Mouse (Mus musculus) stomach, embryonic 16.5 days (tissue): ENCODE measurements at regions not wholly inside any gene's neighbourhood (a gene's known extent, or its start where the extent isn't known, plus 50 kb on each side); places are given as distances from the start of the nearest gene placed in this dataset.

ENCODE experiments used
- ATAC-seq: fragments of 200-750 bp; cut with Nextera tagmentation; 2 replicates; pipeline ENCODE4 v1.8.0; 2017; ENCODE audit warnings: moderate number of reproducible peaks, moderate TSS enrichment; ENCODE audit not compliant: insufficient read depth, low FRiP score
- H3K27ac ChIP-seq: fragments of 300-500 bp; sonication (generic); 2 replicates; pipeline ENCODE4 v1.5.1; 2014; ENCODE audit warnings: low read length
- H3K27me3 ChIP-seq: fragments of 300-500 bp; sonication (generic); 2 replicates; pipeline ENCODE4 v1.6.1; 2014; ENCODE audit warnings: low read length, control low read depth, mixed read lengths; ENCODE audit not compliant: control insufficient read depth, insufficient read depth
- H3K36me3 ChIP-seq: fragments of 300-500 bp; sonication (generic); 2 replicates; pipeline ENCODE4 v1.6.1; 2014; ENCODE audit warnings: low read length; ENCODE audit not compliant: control insufficient read depth, insufficient read depth
- H3K4me1 ChIP-seq: fragments of 300-500 bp; sonication (generic); 2 replicates; pipeline ENCODE4 v1.6.1; 2014; ENCODE audit warnings: low read length, control low read depth, mixed read lengths; ENCODE audit not compliant: control insufficient read depth, insufficient read depth
- H3K4me2 ChIP-seq: fragments of 300-500 bp; sonication (generic); 2 replicates; pipeline ENCODE4 v1.6.1; 2014; ENCODE audit warnings: low read depth, low read length, mixed read lengths
- H3K4me3 ChIP-seq: fragments of 300-500 bp; sonication (generic); replicated peaks from 2 replicates; pipeline ENCODE4 v1.5.1; 2014; ENCODE audit warnings: mild to moderate bottlenecking, low read length
- H3K9ac ChIP-seq: fragments of 300-500 bp; sonication (generic); 2 replicates; pipeline ENCODE4 v1.6.1; 2014; ENCODE audit warnings: low read length
- H3K9me3 ChIP-seq: fragments of 300-500 bp; sonication (generic); replicated peaks from 2 replicates; pipeline ENCODE4 v1.6.1; 2016; ENCODE audit warnings: low read length, control low read depth; ENCODE audit not compliant: control insufficient read depth
- WGBS: fragments of 180-500 bp; shearing (Covaris S2); extraction: QIAGEN DNeasy Blood & Tissue Kit; methylation state at CpG from one replicate; pipeline ENCODE4 v1.1.7; 2014; 5-methylcytosine and 5-hydroxymethylcytosine counted together

GRCm38 (mm10) chr16:24128566-24128965 is 139.9 kb upstream of the Bcl6 start:
- 58% methylated on average over 3 of the region's 3 CpGs for WGBS
- H3K9me3 ChIP-seq = no peaks in the 10 kb centered on the region

GRCm38 (mm10) chr16:24124766-24125165 is 136.1 kb upstream of the Bcl6 start:
- Histone ChIP-seq H3K27me3 (no peaks in the 10 kb centered on the region), H3K36me3 (no peaks in the 10 kb centered on the region), H3K4me3 (no peak overlapping the region), H3K4me1 (no peaks in the 10 kb centered on the region), H3K9me3 (no peaks in the 10 kb centered on the region), H3K4me2 (no peak overlapping the region), H3K27ac (no peak overlapping the region), H3K9ac (no peak overlapping the region)
- WGBS = 85% methylated on average over 5 of the region's 5 CpGs
- ATAC-seq = no peak

More at GRCm38 (mm10) chr16:24128566-24128965, 139.9 kb upstream of the Bcl6 start:
- no peaks in the 10 kb centered on the region for H3K36me3 ChIP-seq
- H3K27me3 ChIP-seq = no peaks in the 10 kb centered on the region
- no peak for ATAC-seq
- no peak overlapping the region for H3K27ac ChIP-seq
- H3K4me1 ChIP-seq = no peaks in the 10 kb centered on the region
- H3K9ac ChIP-seq = no peak overlapping the region
- no peak overlapping the region for H3K4me2 ChIP-seq
- H3K4me3 ChIP-seq = no peak overlapping the region

DNA sequence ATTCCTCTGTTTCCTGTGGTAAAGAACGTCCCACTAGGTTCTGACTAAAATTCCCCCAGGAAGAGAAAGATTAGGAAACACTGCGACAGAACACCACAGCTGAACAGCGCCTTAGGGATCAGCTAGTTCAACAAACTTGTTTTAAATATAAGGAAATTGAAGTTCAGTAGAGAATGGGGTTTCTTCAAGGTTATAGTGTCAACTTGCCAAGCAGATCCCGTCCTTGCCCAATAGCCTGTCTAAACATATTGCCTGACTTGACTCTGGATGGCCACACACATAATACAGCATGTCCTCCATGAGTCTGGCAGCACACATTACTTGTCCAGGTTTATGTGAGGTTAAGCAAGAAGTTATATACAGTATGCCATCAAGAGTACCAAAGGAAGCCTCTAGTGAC is 135.4 kb upstream of the Bcl6 start:
- Histone ChIP-seq H3K36me3 (no peaks in the 10 kb centered on the region), H3K9ac (no peak overlapping the region), H3K4me1 (no peaks in the 10 kb centered on the region), H3K27me3 (no peaks in the 10 kb centered on the region), H3K9me3 (no peaks in the 10 kb centered on the region), H3K4me3 (no peak overlapping the region), H3K4me2 (no peak overlapping the region), H3K27ac (no peak overlapping the region)
- ATAC-seq = no peak
- 70% methylated on average over 4 of the region's 4 CpGs for WGBS

- WGBS = 90% methylated on average over 6 of the region's 6 CpGs
- Histone ChIP-seq H3K27ac (no peak overlapping the region), H3K9me3 (no peaks in the 10 kb centered on the region), H3K4me1 (no peaks in the 10 kb centered on the region), H3K36me3 (no peaks in the 10 kb centered on the region), H3K27me3 (no peaks in the 10 kb centered on the region), H3K4me2 (no peak overlapping the region), H3K4me3 (no peak overlapping the region), H3K9ac (no peak overlapping the region)
- no peak for ATAC-seq
Observed at GRCm38 (mm10) chr16:24121633-24122032, 133.0 kb upstream of the Bcl6 start.

- no peak overlapping the region for H3K4me3 ChIP-seq
- no peaks in the 10 kb centered on the region for H3K27me3 ChIP-seq
- no peaks in the 10 kb centered on the region for H3K4me1 ChIP-seq
- 79% methylated on average over 6 of the region's 6 CpGs for WGBS
- H3K36me3 ChIP-seq = no peaks in the 10 kb centered on the region
- H3K4me2 ChIP-seq = no peak overlapping the region
- ATAC-seq = no peak
- H3K27ac ChIP-seq = no peak overlapping the region
- H3K9me3 ChIP-seq = no peaks in the 10 kb centered on the region
- H3K9ac ChIP-seq = no peak overlapping the region
Observed at GRCm38 (mm10) chr16:24120836-24121235, 132.2 kb upstream of the Bcl6 start.

GRCm38 (mm10) chr16:24118487-24118886 is 129.8 kb upstream of the Bcl6 start:
- H3K4me3 ChIP-seq = no peak overlapping the region
- H3K9me3 ChIP-seq = no peaks in the 10 kb centered on the region
- no peak for ATAC-seq
- H3K9ac ChIP-seq = no peak overlapping the region
- no peak overlapping the region for H3K27ac ChIP-seq
- H3K4me1 ChIP-seq = no peaks in the 10 kb centered on the region
- no peaks in the 10 kb centered on the region for H3K36me3 ChIP-seq
- 84% methylated on average over 2 of the region's 2 CpGs for WGBS
- no peak overlapping the region for H3K4me2 ChIP-seq
- no peaks in the 10 kb centered on the region for H3K27me3 ChIP-seq

DNA sequence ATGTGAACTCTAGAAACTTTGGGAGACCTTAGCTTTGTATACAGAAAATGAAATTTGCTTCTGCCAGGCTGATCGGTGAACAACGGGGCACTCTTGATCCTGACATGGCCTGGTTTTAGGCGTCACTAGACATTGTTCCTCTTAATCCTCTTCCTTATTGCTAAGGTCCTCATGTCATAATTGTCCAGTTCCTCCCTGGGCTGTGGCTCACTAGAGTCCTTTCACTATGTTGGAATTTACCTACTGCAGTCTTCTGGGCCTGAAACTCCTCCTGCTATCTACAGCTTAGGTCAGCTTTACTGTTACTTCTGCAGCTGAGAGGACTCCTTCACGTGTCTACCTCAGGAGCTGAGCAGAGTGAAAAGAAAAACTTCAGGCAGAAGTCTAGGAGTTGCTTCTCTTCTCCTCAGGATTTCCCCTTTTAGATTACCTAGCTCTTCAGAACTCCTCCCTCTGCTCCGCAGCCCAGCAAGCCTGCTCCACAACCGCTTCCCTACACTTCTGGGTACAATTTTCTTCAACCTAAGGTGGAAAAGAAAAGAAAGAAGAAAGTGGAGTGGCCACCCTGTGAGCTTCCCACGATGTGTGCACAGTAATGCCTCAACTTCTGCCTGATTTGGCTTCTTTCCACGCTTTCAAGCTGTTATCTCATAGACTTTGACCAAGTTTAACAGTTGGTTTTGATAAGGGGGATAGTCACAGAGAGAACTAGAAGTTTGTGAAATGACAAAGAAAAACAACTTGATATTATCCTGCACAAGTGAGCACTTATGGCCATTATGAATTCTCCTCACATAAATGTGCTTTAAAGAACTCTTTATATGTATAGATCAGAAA is 114.4 kb upstream of the Bcl6 start:
- no peaks in the 10 kb centered on the region for H3K27me3 ChIP-seq
- no peaks in the 10 kb centered on the region for H3K36me3 ChIP-seq
- peak overlapping the region; percentile 48; the same call in 1 of the 2 replicates for H3K27ac ChIP-seq
- H3K9me3 ChIP-seq = no peaks in the 10 kb centered on the region
- H3K4me1 ChIP-seq = no peaks in the 10 kb centered on the region
- H3K4me2 ChIP-seq = no peak overlapping the region
- no peak overlapping the region for H3K4me3 ChIP-seq
- 0 out of 2 replicates have a peak, but pooled peaks have one; percentile 33 for ATAC-seq
- no peak overlapping the region for H3K9ac ChIP-seq
- 68% methylated on average over 8 of the region's 8 CpGs for WGBS

GRCm38 (mm10) chr16:24097596-24097995 is 108.9 kb upstream of the Bcl6 start:
- no peak overlapping the region for H3K27ac ChIP-seq
- ATAC-seq = no peak

DNA sequence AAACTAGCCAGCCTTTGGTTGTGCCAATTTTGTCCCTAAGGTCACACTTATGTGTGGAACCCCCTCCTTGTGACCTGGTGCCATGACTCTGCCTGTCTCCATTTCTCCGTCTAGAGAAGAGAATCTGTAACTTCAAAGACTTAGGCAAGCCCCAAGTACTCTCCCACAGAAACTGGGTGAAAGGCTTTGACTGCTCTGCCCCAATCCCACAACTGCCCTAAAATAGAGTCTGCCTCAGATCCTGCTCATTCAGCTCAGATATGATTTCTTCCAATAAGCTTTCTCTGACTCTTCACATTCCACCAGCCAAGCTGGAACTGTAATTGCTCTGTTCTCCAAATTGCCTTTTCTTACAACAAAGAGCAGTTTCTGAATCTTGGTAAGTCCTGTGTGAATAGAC is 107.4 kb upstream of the Bcl6 start:
- H3K9ac ChIP-seq = no peak overlapping the region
- H3K36me3 ChIP-seq = no peaks in the 10 kb centered on the region
- H3K27me3 ChIP-seq = no peaks in the 10 kb centered on the region
- ATAC-seq = no peak
- H3K4me1 ChIP-seq = peaks cover 4% of the 10 kb centered on the region; the same call in 1 of the 2 replicates
- H3K9me3 ChIP-seq = no peaks in the 10 kb centered on the region
- H3K4me2 ChIP-seq = no peak overlapping the region
- H3K4me3 ChIP-seq = no peak overlapping the region
- no peak overlapping the region for H3K27ac ChIP-seq
- WGBS = 51% methylated on average over 1 of the region's 1 CpGs

More at GRCm38 (mm10) chr16:24097596-24097995, 108.9 kb upstream of the Bcl6 start:
- Histone ChIP-seq H3K27me3 (no peaks in the 10 kb centered on the region), H3K9ac (no peak overlapping the region), H3K4me1 (peaks cover 4% of the 10 kb centered on the region; the same call in 1 of the 2 replicates), H3K4me3 (no peak overlapping the region), H3K9me3 (no peaks in the 10 kb centered on the region), H3K36me3 (no peaks in the 10 kb centered on the region), H3K4me2 (no peak overlapping the region)
- 83% methylated on average over 8 of the region's 8 CpGs for WGBS
